Mouse (Mus musculus): Measurements from ENCODE around the gene Gbe1. TPM values are rescaled to one million over a fixed set of nuclear protein-coding genes. Genes with fewer than 3 reads are reported as not detected.

Gbe1 gene
- total RNA-seq, 2 experiments from 2014 or later, result 80.0 to 81.3 TPM

DNA sequence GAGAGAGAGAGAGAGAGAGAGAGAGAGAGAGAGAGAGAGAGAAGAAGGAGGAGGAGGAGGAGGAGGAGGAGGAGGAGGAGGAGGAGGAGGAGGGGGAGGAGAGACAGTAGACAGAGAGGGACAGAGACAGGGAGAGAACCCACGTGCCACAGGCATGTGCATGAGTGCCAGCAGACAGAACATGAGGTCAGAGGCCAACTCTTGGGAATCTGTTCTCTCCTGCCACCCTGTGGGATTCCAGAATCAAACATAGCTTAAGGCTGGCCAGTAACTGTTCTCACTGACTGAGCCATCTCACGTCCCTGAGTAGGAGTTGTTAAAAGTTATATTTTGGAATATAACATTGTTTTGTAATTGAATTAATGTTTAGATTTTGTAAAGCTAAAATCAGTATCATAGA lies 39.3 kb downstream of the Gbe1 start:
- DNase-seq, result peak; percentile 71 to 77

DNA sequence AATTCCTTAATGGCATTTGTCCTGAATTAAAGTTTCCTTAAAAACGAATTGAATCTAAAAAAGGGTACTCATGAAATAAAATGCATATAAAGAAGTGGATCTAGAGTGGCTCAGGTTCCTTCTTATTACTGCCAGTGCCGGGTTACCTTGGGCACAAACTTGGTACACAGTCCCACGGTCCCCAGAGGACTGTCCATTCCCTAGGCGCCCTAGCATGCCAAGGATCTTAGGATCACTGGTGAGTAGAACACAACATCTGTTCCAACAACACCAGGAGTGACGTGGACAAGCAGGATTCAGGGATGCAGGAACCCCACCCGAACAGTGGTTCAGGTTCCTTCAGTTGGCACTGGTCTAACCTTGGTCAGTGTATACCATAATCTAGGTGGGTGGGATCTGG lies 44.6 kb downstream of the Gbe1 start:
- peak in 1 of 2 experiments; percentile 19 for DNase-seq

DNA sequence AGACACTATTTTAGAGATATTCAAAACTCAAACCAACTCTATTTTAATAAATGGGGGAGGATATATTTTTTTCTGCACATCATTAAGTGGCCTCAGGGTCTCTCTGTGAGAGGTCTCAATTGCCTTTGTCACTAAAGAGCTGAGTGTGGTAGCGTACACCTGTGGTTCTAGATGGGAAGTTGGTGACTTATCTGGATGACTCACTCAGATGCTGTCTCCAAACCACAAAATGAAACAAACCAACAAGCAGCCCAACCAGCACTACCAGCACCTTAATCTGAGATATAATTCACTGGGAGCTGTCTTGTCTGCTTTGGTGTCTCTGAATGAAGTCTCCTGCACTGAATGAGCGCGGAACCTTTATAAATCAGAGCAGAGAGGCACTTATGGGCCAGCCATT lies 51.5 kb downstream of the Gbe1 start:
- DNase-seq, result no peak

DNA sequence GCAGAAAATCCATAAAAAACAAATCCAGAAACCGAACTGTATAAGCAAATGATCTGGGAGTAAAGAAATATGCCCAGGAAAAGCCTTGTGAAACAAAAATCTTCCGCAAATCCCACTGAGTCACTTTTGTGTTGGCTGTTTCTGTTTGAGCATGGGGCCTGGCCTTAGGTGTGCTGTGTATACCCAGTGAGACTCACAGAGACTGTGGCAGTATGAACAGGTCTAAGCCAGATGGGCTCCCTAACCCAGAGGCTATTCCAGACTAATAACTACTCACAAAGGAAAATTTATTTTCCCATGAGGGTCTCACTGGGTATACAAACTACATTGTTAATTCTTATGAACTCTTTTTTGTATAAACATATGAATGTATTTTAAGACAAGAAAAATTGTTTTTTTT lies 67.3 kb downstream of the Gbe1 start:
- DNase-seq, result no peak

DNA sequence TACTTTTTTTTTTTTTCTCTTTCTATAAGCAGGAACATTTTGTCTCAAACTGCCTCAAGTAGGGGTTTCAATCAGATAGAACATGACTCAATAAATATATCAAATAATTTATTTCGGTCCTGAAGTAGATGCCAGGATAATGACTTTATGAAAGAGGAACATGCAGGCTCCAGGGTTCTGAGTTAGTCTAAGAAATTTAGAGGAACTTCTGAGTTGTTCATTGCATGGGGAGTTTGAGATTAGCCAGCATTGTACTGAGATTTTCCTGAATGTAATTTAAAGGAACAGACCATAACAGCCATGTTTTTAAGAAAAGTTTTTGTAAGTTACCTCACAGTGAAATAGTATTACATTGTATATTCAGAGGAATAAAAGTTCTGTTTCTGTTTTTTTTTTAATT lies 71.7 kb downstream of the Gbe1 start:
- no peak for DNase-seq

DNA sequence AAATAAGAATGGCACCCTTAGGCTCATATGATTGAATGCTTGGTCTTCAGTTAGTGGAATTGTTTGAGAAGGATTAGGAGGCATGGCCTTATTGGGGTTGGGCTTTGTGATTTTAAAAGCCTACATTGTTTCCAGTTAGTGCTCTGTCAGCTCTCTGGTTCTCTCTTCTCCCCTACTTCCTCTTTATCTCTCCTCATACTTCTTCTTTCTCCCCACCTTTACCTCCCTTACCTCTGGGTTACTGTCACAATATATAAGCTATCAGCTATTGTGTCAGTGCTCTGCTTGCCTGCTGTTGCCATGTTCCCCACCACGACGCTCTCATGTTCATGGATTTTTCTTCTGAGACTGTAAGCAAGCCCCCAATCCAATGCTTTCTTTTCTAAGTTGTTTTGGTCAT lies 73.6 kb downstream of the Gbe1 start:
- no peak for DNase-seq

DNA sequence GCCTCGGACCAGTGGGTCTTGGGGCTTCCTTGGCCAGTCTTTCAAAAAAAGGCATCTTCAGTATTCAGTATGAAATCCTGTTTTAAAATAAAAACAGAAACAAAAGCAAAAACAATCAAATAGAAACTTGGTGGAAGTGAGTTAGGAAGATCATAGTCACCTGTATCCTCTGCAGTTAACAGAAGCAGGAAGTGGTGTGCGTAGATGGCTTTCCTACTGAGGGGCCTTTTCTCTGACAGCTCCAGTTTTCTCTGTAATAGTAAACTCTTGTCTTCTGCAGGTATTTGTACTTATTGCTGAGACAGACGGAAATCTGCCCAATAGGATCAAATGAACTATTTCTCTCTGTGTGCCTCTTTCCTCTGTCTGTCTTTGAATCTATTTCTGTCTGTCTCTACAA lies 81.5 kb downstream of the Gbe1 start:
- DNase-seq, result no peak

DNA sequence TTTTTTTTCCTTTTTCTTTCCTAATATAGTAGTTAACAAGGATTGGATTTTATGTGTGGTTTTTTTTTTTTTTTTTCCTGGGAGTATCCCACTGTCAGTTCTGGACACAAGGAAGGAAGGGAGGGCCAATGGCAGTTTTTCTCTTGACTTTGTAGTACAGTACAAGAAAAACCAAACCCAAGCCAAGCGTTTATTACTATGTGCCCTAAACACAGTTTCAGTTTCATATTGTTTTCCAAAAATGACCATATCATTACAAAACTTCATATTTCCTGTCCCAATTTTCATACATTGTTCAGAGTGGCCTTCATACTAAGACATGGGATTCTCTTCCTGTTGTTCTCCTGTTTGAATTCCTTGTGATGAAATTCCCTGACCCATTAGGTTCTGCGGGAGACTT lies 94.0 kb downstream of the Gbe1 start:
- DNase-seq, result no peak

DNA sequence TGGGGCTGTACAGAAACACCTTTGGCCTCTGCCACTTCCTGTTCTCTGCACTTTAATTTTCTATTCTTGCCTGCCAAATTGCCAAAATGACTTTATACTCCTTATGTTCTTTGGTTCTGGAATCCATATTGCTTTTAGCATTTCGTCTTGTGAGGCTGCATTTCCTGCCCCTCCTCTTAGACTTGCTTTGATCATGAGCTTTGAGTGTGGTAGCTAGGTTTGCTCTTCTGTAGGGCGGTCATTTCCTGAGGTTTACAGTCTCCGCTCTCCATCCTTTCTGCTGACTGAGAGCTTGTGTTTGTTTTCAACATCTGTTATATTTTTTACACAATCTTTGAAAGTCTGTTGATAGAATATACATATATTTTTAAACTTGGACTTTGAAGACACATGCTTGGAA lies 107.3 kb downstream of the Gbe1 start:
- no peak for DNase-seq

DNA sequence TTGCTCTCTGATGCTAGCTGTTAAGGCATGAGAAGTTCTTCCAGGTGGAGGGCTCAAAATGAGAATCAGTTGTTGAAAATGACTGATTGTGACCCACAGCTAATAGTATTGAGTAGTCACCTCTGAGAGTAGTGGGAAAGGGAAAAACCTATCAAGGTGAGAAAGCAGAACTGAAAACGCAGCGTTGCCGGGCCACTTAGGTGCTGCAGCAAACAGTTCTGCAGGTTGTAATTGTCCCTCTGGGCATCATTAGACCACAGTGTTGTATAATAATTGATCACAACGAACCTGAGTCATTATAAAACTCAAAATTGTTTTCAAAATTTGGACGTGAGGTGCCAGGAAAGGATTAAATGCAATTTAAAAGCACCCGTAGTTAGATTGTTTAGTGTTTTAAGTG lies 135.8 kb downstream of the Gbe1 start:
- DNase-seq, result no peak

DNA sequence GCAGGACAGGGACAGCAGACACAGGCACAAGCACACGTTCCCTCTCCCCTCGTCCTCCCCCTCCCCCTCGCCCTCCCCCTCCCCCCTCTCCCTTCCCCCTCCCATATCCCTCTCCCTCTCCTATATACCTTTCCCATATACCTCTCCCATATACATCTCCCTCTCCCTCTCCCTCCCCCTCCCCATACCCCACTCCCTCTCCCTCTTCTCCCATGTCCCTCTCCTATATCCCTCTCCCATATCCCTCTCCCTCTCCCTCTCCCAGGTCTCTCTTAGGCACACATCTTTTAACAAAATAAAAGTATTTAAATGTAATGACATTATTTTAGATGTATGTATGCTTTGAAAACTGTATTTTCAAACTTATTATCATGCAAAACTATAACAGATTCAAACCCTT lies 161.8 kb downstream of the Gbe1 start:
- DNase-seq, result no peak

DNA sequence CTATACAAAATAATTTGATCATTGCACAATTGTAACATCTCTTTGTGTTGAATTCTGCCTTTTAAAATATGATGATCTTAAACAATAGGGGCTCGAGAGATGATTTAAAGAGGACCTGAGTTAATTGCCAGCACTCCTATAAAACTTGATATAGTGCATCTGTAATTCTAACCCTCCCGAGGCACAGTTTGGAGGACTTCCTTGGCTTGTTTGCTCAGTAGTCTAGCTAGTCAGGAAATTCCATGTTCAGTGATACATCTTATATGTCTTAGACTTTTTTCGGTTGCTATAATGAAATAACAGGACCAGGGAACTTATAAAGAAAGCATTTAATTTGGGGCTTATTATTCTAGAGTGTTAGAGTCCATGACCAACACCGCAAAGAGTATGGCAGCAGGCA lies 162.4 kb downstream of the Gbe1 start:
- no peak for DNase-seq

DNA sequence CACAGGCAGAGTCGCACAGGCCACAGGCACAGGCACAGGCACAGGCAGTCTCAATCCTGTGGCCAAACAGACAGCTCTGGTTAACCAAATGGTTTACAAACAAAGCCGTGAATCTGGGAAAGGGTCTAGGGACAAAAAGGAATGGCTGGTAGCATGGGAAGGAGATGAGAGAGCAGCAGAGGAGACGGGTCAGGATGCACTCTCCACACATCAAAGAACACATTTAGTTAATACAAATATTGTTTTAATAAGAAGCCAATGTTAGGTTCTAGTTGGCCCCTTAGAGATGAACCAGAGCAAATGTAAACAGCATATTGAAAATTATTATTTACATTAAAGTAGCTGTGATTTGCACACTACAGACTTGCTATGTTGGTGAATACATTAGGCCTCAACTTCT lies 166.7 kb downstream of the Gbe1 start:
- no peak for DNase-seq

DNA sequence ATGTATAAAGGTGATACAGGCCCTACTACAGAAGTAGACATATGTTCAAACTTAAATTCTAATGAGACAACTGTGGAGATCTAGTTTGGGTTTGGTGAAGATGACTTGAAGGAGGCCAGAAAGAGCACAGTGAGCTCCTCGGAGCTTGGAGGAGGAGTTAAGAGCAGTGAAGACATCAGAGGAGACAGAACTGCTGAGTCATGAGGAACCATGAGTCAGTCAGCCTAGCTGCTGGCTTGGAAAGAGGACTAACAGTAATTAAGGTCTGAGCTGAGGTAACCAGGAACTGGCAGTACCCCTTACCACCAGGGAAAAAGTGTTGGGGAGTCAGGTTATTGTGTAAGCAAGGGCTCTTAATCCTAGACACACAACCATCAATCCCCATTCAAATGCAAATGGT lies 192.7 kb downstream of the Gbe1 start:
- peak; percentile 35 to 48 for DNase-seq

DNA sequence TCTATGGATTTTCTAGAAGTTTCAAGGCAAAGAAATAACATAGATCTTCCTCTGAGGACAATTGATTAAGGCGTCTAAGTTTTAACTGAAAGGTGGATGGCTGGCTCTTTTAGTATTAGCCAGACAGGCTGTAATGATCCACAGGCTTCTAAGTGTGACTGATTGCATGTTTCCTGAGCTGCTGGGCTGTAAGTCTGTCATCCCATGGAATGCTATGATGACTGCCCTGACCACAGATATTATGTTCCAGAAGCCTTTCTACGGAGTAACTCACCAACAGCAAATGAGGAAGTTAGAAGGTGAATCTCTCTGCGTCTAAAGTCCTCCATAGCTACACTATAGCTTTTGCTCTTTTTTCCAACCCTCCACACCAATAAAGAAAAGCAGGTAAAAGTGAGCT lies 197.2 kb downstream of the Gbe1 start:
- no peak for DNase-seq

DNA sequence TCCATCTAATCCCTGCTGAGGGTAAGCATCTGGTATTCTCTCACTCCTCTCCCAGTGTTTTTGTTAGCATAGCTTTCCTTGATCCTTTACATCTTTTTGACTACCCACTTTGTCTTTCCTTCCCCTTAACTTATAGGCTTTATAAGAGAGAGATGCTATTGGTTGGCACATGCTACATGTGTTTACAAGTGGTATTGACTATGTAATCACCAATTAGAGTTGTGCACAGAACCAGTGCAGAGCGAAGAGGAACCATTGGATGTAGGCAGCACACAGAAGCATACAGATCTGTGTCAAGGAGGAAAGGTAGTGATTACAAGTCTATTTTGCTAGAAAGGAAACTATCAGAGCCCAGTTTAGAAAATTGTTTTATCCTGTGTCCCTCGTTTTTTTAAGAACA lies 209.1 kb downstream of the Gbe1 start:
- no peak for DNase-seq

DNA sequence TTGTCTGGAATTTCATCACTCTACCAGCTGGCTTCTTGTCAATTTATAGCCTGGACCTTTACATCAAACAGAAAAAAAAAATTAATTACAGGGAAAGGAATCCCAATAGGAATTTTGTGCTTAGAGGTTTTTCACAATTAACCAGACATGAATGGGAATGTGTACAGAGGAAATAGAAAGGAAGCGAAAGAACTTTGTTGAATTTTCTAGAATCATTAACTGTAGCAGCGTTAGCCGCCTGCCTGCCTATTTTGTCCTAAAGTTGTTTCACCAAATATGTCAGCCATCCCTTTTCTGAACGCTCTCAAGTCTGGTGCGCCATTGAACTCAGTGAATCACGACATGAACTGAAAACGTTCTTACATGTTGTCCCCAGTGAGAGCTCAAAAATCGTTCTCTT lies 209.8 kb downstream of the Gbe1 start:
- DNase-seq, result no peak

DNA sequence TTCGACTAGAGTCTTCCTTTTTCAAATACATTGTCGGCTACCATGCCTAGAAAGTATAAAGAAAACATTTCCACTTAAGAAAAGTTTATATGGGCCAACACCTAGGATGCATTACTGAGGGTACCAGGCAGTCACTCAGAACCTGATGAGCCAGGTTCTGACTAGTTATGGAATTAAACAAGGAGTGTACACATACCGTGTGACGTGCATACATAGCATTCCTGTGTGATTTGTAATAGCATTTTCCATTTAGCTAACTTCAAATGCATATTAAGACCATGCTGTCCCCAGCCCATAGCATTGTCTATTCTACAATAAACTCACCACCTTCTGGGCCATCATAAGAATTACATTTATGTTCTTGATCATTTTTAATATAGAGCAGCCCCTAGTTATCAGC lies 210.5 kb downstream of the Gbe1 start:
- DNase-seq, result no peak

DNA sequence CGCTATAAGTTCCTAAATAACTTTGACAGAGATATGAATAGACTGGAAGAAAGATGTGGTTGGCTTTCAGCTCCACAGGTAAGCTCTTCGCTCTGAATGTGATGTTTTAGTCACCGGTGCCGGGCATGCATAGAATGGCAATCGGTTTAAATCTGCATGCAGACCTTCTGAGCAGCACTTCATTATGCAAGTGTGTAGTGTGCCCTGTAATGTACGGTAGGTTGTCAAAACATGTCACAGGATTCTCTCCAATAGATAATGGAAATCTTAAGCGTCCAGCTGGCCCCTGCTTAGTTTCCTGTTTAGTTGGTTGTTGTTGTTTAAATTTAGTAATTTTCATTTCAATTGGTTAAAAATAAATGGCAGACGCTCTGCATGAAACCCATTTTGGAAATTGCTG lies 213.5 kb downstream of the Gbe1 start:
- no peak for DNase-seq

DNA sequence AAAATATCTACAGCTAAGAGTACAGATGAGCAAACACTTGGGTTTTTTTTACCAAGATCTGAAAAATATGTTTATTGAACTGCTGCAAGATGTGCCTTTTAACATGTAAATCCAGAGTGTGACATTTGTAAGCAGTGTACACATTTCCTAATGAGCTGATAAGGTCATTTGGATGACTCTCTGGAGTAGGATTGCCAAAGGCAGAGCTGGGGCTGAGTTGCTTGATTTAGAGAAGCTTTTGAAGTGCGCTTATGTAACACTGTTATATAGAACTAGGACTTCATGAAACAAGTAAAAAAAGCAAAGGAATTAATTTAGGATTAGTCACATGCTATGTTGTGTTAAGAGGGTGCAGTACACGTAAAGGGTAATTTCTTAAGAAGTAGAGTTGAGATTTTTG lies 221.5 kb downstream of the Gbe1 start:
- peak in 1 of 2 experiments; percentile 5 for DNase-seq

DNA sequence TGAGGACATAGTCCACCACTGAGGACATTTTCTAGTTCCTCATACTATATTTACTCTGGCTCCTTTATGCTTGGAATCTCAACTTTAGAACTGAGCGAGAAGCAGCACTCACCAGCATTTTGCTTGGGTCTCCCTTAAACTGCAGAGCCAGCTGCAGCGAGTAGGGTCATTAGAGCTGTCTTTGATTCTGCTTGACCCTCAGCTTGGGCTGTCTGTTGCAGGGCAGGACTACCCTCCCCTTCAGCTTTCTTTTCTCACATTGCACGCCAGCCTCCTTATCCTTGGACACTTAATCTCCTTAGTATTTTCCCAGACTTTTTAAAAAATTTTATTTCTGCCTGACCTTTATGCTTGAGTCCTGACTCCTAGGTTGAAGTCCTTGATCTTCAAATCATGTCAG lies 237.1 kb downstream of the Gbe1 start:
- no peak for DNase-seq

DNA sequence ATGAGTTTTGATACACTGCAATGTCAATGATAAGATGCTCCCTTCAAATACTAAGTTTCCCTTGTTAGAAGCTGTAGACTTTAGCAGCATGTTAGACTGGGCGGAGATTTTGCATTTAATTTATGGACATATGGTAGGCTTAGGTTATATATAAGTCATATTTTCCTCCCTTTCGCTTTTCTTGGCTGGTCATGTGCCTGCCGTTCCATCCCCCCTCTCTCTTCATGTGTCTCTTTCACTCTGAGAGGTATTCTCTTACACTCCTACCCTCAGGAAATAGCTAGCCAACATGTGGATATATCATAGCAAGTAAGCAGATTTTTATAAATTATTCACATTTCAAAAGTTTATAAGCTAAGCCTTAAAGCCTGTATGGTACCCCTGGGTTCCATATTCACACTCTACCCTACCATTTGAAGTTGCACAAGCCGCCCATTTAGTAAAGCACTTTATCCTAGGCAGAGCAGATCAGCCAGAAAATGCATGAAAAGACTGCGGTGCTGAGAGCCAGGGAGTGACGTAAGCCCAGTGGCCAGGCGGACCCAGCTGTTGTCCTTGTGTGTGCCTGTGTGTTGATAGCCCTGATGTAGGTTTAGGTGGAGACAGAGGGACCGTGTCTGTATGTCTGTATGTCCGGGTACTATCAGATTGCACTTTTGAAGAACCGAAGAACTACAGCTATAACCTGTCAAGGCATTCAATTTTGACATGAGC lies 248.0 kb downstream of the Gbe1 start:
- DNase-seq, result peak; percentile 5 to 7

DNA sequence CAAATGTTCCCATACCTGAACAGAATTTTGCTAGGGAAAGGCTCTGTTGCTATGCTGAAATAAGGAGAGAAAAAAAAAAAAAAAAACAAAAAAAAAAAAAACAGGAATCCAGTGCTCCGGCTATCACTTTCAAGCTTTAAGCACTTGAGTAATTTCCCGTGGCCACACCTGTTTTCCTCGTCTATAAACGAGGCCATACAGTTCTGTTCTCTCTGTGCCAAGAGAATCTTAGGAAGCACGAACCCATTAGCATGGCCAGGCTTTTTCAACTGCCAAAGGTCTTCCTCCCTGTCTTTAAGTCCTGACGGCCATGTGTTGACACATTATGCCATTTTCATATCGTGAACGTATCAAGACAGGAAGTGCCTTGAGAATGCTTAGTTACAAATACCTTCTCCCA lies 248.8 kb downstream of the Gbe1 start:
- DNase-seq, result no peak

DNA sequence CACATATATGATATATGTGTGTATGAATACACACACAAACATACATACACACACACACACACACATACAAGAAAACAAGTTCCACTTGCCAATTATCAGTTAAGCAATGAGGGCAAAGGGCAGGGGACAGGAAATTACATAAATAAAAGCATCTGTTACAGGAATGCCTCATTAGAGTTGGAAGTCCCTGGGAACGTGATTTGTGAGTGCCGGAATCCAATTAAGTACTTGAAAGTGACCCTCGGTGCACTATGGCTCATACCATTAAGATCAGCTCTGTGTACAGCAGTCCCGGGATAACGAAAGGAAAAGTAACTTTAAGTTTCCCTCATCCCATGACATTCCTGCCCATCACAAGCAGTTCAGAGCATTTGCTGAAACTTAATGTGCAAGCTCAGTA lies 249.7 kb downstream of the Gbe1 start:
- no peak for DNase-seq

Measured in adrenal gland, postnatal 36 days (tissue).